Mouse (Mus musculus) embryonic facial prominence, embryonic 11.5 days (tissue): ENCODE measurements around the gene Pgam2. TPM values are rescaled to one million over a fixed set of nuclear protein-coding genes. Genes with fewer than 3 reads are reported as not detected.

Experiments
- ATAC-seq: fragments of 200-750 bp; cut with Nextera tagmentation; replicated peaks from 2 replicates; pipeline ENCODE4 v1.8.0; 2017; ENCODE audit warnings: low read depth; ENCODE audit not compliant: insufficient number of reproducible peaks, low FRiP score, low TSS enrichment
- DNase-seq: peaks from one replicate; pipeline ENCODE4 v3.0.0-alpha.2; 2015; ENCODE audit warnings: low spot score
- H3K27ac ChIP-seq: fragments of 300-500 bp; sonication (generic); replicated peaks from 2 replicates; pipeline ENCODE4 v1.5.1; 2014; ENCODE audit warnings: mild to moderate bottlenecking, low read depth, low read length, control low read depth
- H3K27me3 ChIP-seq: fragments of 300-500 bp; sonication (generic); 2 replicates; pipeline ENCODE4 v1.6.1; 2014; ENCODE audit warnings: mild to moderate bottlenecking, low read length, moderate library complexity, mixed read lengths; ENCODE audit not compliant: control insufficient read depth, insufficient read depth
- H3K36me3 ChIP-seq: fragments of 300-500 bp; sonication (generic); replicated peaks from 2 replicates; pipeline ENCODE4 v1.6.1; 2014; ENCODE audit warnings: low read depth, mild to moderate bottlenecking, low read length, moderate library complexity, mixed read lengths; ENCODE audit not compliant: control insufficient read depth, insufficient read depth
- H3K4me1 ChIP-seq: fragments of 300-500 bp; sonication (generic); 2 replicates; pipeline ENCODE4 v1.6.1; 2014; ENCODE audit warnings: low read length, mixed read lengths; ENCODE audit not compliant: control insufficient read depth, insufficient read depth
- H3K4me2 ChIP-seq: fragments of 300-500 bp; sonication (generic); 2 replicates; pipeline ENCODE4 v1.6.1; 2014; ENCODE audit warnings: low read depth, mild to moderate bottlenecking, control low read depth, low read length, moderate library complexity
- H3K4me3 ChIP-seq: fragments of 300-500 bp; sonication (generic); 2 replicates; pipeline ENCODE4 v1.5.1; 2014; ENCODE audit warnings: low read depth, low read length, control low read depth
- H3K9ac ChIP-seq: fragments of 300-500 bp; sonication (generic); replicated peaks from 2 replicates; pipeline ENCODE4 v1.6.1; 2014; ENCODE audit warnings: mild to moderate bottlenecking, control low read depth, low read length
- H3K9me3 ChIP-seq: fragments of 300-500 bp; sonication (generic); replicated peaks from 2 replicates; pipeline ENCODE4 v1.6.1; 2016; ENCODE audit warnings: mild to moderate bottlenecking, low read length, inconsistent platforms, mixed read lengths; ENCODE audit not compliant: control insufficient read depth
- WGBS: fragments of 180-500 bp; shearing (Covaris S2); extraction: QIAGEN DNeasy Blood & Tissue Kit; methylation state at CpG from one replicate; pipeline ENCODE4 v1.1.7; 2014; 5-methylcytosine and 5-hydroxymethylcytosine counted together
- polyA plus RNA-seq: library from polyadenylated mRNA; unstranded; fragments of >200 nt; fragmentation: Nextera tagmentation; extraction: Ambion mirVana; gene quantifications from 2 replicates; pipeline ENCODE4 v1.2.1, GENCODE M21; 2014

Pgam2 gene
- polyA plus RNA-seq, 1 experiment from 2014 or later, result 10.6 TPM

DNA sequence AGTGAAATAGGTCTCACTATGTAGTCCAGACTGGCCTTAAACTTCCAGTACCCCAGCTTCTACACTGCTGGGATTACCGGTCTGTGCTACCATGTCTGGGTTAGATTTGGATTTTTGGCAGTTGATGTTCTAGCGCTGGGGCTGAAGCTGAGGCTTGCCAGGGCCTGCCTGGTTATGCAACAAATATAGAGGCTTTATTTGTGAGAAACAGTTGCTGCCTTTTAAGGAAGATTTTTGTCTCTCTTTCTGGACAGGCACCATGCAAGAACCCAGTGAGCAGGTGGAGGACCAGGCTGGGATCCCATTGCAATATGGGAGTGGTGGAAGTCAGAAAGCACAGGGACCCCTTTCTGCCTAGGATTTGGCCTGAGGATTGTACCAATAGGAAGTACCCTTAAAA is 38.2 kb upstream of the Pgam2 start:
- DNase-seq (no peak), ATAC-seq (no peak)
- Histone ChIP-seq H3K9me3 (no peaks in the 10 kb centered on the region), H3K9ac (no peak overlapping the region), H3K4me1 (no peaks in the 10 kb centered on the region), H3K4me3 (no peak overlapping the region), H3K36me3 (no peaks in the 10 kb centered on the region), H3K27ac (no peak overlapping the region), H3K27me3 (no peaks in the 10 kb centered on the region), H3K4me2 (no peak overlapping the region)
- 96% methylated on average over 2 of the region's 2 CpGs for WGBS

- no peak overlapping the region for H3K9ac ChIP-seq
- H3K4me2 ChIP-seq, result no peak overlapping the region
- no peaks in the 10 kb centered on the region for H3K9me3 ChIP-seq
- no peak overlapping the region for H3K27ac ChIP-seq
- H3K36me3 ChIP-seq, result no peaks in the 10 kb centered on the region
- no peaks in the 10 kb centered on the region for H3K27me3 ChIP-seq
- DNase-seq (no peak), ATAC-seq (no peak)
- WGBS, result 76% methylated on average over 7 of the region's 7 CpGs
- no peak overlapping the region for H3K4me3 ChIP-seq
- no peaks in the 10 kb centered on the region for H3K4me1 ChIP-seq
These were observed 36.8 kb upstream of the Pgam2 start for GRCm38 (mm10) chr11:5840346-5840745.

GRCm38 (mm10) chr11:5837251-5838246 is 34.0 kb upstream of the Pgam2 start, which contains the start of gene Polm:
Gene Polm (minus strand): TSS chr11:5838016.
- H3K9ac ChIP-seq, result peak within 1 kb of the TSS; percentile 78
- ATAC-seq (peak; percentile 93), DNase-seq (peak; percentile 98)
- no peak within 1 kb of the TSS; the same call in 1 of the 2 replicates for H3K27ac ChIP-seq
- WGBS, result under 1% methylated on average over 63 of the region's 63 CpGs
- H3K4me2 ChIP-seq, result peak within 1 kb of the TSS; percentile 92
- no peaks in the 10 kb centered on the region for H3K27me3 ChIP-seq
- H3K9me3 ChIP-seq, result no peaks in the 10 kb centered on the region
- no peaks in the 10 kb centered on the region; the same call in 1 of the 2 replicates for H3K36me3 ChIP-seq
- no peaks in the 10 kb centered on the region for H3K4me1 ChIP-seq
- peak within 1 kb of the TSS; percentile 72 for H3K4me3 ChIP-seq

- DNase-seq (no peak), ATAC-seq (no peak)
- no peaks in the 10 kb centered on the region; the same call in 1 of the 2 replicates for H3K36me3 ChIP-seq
- H3K9ac ChIP-seq, result no peak overlapping the region
- no peaks in the 10 kb centered on the region for H3K4me1 ChIP-seq
- 55% methylated on average over 1 of the region's 1 CpGs for WGBS
- no peaks in the 10 kb centered on the region for H3K9me3 ChIP-seq
- H3K27me3 ChIP-seq, result no peaks in the 10 kb centered on the region
- H3K27ac ChIP-seq, result no peak overlapping the region
- H3K4me2 ChIP-seq, result no peak overlapping the region
- no peak overlapping the region for H3K4me3 ChIP-seq
These were observed 32.6 kb upstream of the Pgam2 start for GRCm38 (mm10) chr11:5836126-5836525.

DNA sequence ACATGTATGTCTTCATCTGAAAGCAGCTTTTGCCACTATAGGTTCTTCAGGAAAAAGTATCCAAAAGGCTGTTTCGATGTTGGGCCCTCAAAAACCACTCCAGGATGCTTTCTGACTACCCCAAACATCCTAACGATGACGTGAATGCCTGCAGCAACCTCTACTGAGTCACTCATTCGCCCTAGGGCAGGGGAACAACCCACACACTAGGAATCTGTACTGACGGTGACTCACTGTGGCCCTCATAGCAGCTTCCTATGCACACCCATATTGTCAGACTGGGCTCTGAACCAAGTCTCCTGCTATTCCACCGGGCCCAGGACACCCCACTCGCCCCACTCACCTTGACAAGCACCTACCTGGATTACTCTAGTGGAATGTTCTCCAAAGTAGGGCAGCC is 31.5 kb upstream of the Pgam2 start:
- Histone ChIP-seq H3K4me2 (no peak overlapping the region), H3K9ac (no peak overlapping the region), H3K4me1 (no peaks in the 10 kb centered on the region), H3K27me3 (no peaks in the 10 kb centered on the region), H3K27ac (no peak overlapping the region), H3K9me3 (no peaks in the 10 kb centered on the region), H3K4me3 (no peak overlapping the region), H3K36me3 (no peaks in the 10 kb centered on the region; the same call in 1 of the 2 replicates)
- ATAC-seq (no peak), DNase-seq (no peak)
- WGBS, result 92% methylated on average over 7 of the region's 7 CpGs

DNA sequence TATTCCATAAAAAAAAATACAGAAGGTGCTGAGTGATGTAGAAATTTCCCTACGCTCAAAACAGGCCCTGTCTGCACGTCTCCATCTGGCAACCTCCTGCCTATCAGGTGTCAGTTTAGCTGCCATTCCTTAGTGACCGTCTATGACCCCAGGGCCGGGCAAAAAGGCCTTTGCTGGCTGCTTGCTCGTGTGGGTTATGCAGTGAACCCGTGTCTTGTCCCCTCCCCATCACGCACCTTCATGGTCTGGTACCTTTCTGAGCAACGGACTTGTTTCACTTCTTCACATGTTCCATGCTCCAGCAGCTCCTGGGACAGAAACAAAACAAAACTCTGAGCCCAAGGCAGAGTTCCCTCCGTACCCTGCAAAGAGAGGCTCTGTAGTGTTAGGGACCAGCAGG is 31.0 kb upstream of the Pgam2 start:
- Histone ChIP-seq H3K27me3 (no peaks in the 10 kb centered on the region), H3K4me1 (no peaks in the 10 kb centered on the region), H3K27ac (no peak overlapping the region), H3K9ac (no peak overlapping the region), H3K4me3 (no peak overlapping the region), H3K36me3 (no peaks in the 10 kb centered on the region; the same call in 1 of the 2 replicates), H3K9me3 (no peaks in the 10 kb centered on the region), H3K4me2 (no peak overlapping the region)
- WGBS, result 75% methylated on average over 9 of the region's 9 CpGs
- ATAC-seq (no peak), DNase-seq (no peak)

DNA sequence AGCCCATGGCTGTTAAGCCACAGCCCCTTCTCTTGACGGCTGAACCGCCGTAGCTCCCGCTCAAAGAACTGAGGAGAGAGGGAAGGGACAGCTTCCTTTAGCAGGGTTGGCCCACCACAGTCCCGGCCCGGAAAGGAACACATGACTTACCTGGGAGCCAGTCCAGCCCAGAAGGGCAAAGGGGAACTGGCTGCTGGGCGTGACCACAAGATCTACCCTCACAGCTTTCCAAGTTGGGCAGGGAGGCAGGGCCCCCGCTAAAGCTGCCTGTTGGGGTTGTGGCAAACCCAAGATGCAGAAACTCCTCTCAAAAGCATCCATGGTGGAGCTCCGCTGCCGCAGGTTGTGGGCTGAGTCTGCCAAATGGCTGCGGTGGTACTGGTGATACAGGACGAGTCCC is 25.8 kb upstream of the Pgam2 start:
- H3K4me3 ChIP-seq, result no peak overlapping the region
- H3K4me2 ChIP-seq, result no peak overlapping the region
- H3K36me3 ChIP-seq, result no peaks in the 10 kb centered on the region
- no peaks in the 10 kb centered on the region for H3K9me3 ChIP-seq
- WGBS, result 92% methylated on average over 12 of the region's 12 CpGs
- H3K27ac ChIP-seq, result no peak overlapping the region
- ATAC-seq, result no peak
- H3K4me1 ChIP-seq, result no peaks in the 10 kb centered on the region
- H3K9ac ChIP-seq, result no peak overlapping the region
- no peak for DNase-seq
- no peaks in the 10 kb centered on the region for H3K27me3 ChIP-seq

GRCm38 (mm10) chr11:5828509-5829191 is 25.1 kb upstream of the Pgam2 start:
- no peaks in the 10 kb centered on the region for H3K9me3 ChIP-seq
- no peaks in the 10 kb centered on the region for H3K36me3 ChIP-seq
- H3K4me1 ChIP-seq, result no peaks in the 10 kb centered on the region
- H3K9ac ChIP-seq, result no peak overlapping the region
- DNase-seq (no peak), ATAC-seq (no peak)
- no peak overlapping the region for H3K4me3 ChIP-seq
- H3K27ac ChIP-seq, result no peak overlapping the region
- H3K27me3 ChIP-seq, result no peaks in the 10 kb centered on the region
- 87% methylated on average over 11 of the region's 11 CpGs for WGBS
- H3K4me2 ChIP-seq, result no peak overlapping the region
